Mouse (Mus musculus) retina, embryonic 14.5 days (tissue): Measurements from ENCODE around the gene Kptn.
A peak's percentile ranks its signal among the peaks of the same experiment; 100 is the strongest.

Source experiments
- DNase-seq: peaks from one replicate; pipeline ENCODE4 v3.0.0-alpha.2; 2015; ENCODE audit warnings: low spot score

Gene Kptn

GRCm38 (mm10) chr7:16119569-16120261 is at the start of gene Kptn:
Gene Kptn, plus strand, starts transcription at chr7:16119895.
- DNase-seq = peak; percentile 95

GRCm38 (mm10) chr7:16070846-16071245 is 48.8 kb upstream of the Kptn start:
- DNase-seq = no peak

GRCm38 (mm10) chr7:16071906-16072305 is 47.8 kb upstream of the Kptn start:
- no peak for DNase-seq

GRCm38 (mm10) chr7:16079947-16080346 is 39.7 kb upstream of the Kptn start:
- no peak for DNase-seq

- no peak for DNase-seq
These were observed 39.1 kb upstream of the Kptn start for GRCm38 (mm10) chr7:16080581-16080980.

GRCm38 (mm10) chr7:16083361-16083760 is 36.3 kb upstream of the Kptn start:
- no peak for DNase-seq

- no peak for DNase-seq
These were observed 32.1 kb upstream of the Kptn start for GRCm38 (mm10) chr7:16087587-16087986.

GRCm38 (mm10) chr7:16094592-16094991 is 25.1 kb upstream of the Kptn start:
- DNase-seq = no peak

- DNase-seq = peak; percentile 99
These were observed 21.4 kb upstream of the Kptn start, which contains the start of gene Napa for GRCm38 (mm10) chr7:16098021-16099017. Gene Napa, plus strand, starts transcription at chr7:16098458.

- no peak for DNase-seq
These were observed 19.8 kb upstream of the Kptn start for GRCm38 (mm10) chr7:16099901-16100300.

- no peak for DNase-seq
These were observed 18.6 kb upstream of the Kptn start for GRCm38 (mm10) chr7:16101081-16101480.

- no peak for DNase-seq
These were observed 17.8 kb upstream of the Kptn start for GRCm38 (mm10) chr7:16101726-16102475.

GRCm38 (mm10) chr7:16102686-16103226 is 16.9 kb upstream of the Kptn start:
- DNase-seq = no peak

GRCm38 (mm10) chr7:16103760-16104159 is 15.9 kb upstream of the Kptn start:
- peak; percentile 12 for DNase-seq

- DNase-seq = peak; percentile 6
These were observed 14.9 kb upstream of the Kptn start for GRCm38 (mm10) chr7:16104611-16105388.

GRCm38 (mm10) chr7:16108886-16109542 is 10.7 kb upstream of the Kptn start:
- DNase-seq = no peak

- DNase-seq = no peak
These were observed 9.5 kb upstream of the Kptn start for GRCm38 (mm10) chr7:16110158-16110557.

- no peak for DNase-seq
These were observed 8.2 kb upstream of the Kptn start for GRCm38 (mm10) chr7:16111284-16112090.

- DNase-seq = no peak
These were observed 3.3 kb upstream of the Kptn start for GRCm38 (mm10) chr7:16116418-16116817.

- DNase-seq = no peak
These were observed 2.6 kb upstream of the Kptn start for GRCm38 (mm10) chr7:16117100-16117499.
